Mouse (Mus musculus): ENCODE measurements around the gene Zfp790.

Gene Zfp790

GRCm38 (mm10) chr7:29815910-29816429 is at the start of gene Zfp790:
TSS of gene Zfp790 (plus strand) at chr7:29816114.
- DNase-seq (ENCODE audit: low read depth, low spot score), result peak; percentile 92

GRCm38 (mm10) chr7:29767058-29767686 is 48.7 kb upstream of the Zfp790 start:
- peak; percentile 88 for DNase-seq (ENCODE audit: low read depth, low spot score)

GRCm38 (mm10) chr7:29768090-29768900 is 47.6 kb upstream of the Zfp790 start, which contains the start of gene Zfp84:
TSS of gene Zfp84 (plus strand) at chr7:29768552.
- DNase-seq (ENCODE audit: low read depth, low spot score), result peak; percentile 96

- DNase-seq (ENCODE audit: low read depth, low spot score), result no peak
These were observed 46.9 kb upstream of the Zfp790 start for GRCm38 (mm10) chr7:29768980-29769379.

- peak; percentile 66 for DNase-seq (ENCODE audit: low read depth, low spot score)
These were observed 42.4 kb upstream of the Zfp790 start for GRCm38 (mm10) chr7:29773503-29773902.

GRCm38 (mm10) chr7:29774371-29774770 is 41.5 kb upstream of the Zfp790 start:
- DNase-seq (ENCODE audit: low read depth, low spot score), result no peak

- DNase-seq (ENCODE audit: low read depth, low spot score), result no peak
These were observed 39.3 kb upstream of the Zfp790 start for GRCm38 (mm10) chr7:29776568-29776967.

- no peak for DNase-seq (ENCODE audit: low read depth, low spot score)
These were observed 38.5 kb upstream of the Zfp790 start for GRCm38 (mm10) chr7:29777372-29777771.

- peak; percentile 90 for DNase-seq (ENCODE audit: low read depth, low spot score)
These were observed 31.9 kb upstream of the Zfp790 start, which contains the start of gene Zfp30 for GRCm38 (mm10) chr7:29783871-29784551. TSS of gene Zfp30 (plus strand) at chr7:29783998.

GRCm38 (mm10) chr7:29785023-29785422 is 30.9 kb upstream of the Zfp790 start:
- DNase-seq (ENCODE audit: low read depth, low spot score), result no peak

GRCm38 (mm10) chr7:29785888-29786287 is 30.0 kb upstream of the Zfp790 start:
- DNase-seq (ENCODE audit: low read depth, low spot score), result no peak

GRCm38 (mm10) chr7:29792906-29793305 is 23.0 kb upstream of the Zfp790 start:
- no peak for DNase-seq (ENCODE audit: low read depth, low spot score)

GRCm38 (mm10) chr7:29807046-29807445 is 8.9 kb upstream of the Zfp790 start:
- no peak for DNase-seq (ENCODE audit: low read depth, low spot score)

GRCm38 (mm10) chr7:29812244-29812643 is 3.7 kb upstream of the Zfp790 start:
- no peak for DNase-seq (ENCODE audit: low read depth, low spot score)

GRCm38 (mm10) chr7:29814381-29814780 is 1.5 kb upstream of the Zfp790 start:
- no peak for DNase-seq (ENCODE audit: low read depth, low spot score)

- peak; percentile 22 for DNase-seq (ENCODE audit: low read depth, low spot score)
These were observed 691 bp upstream of the Zfp790 start for GRCm38 (mm10) chr7:29815061-29815784.

- peak; percentile 84 for DNase-seq (ENCODE audit: low read depth, low spot score)
These were observed 2.8 kb downstream of the Zfp790 start for GRCm38 (mm10) chr7:29818619-29819254.

GRCm38 (mm10) chr7:29828001-29828400 is 12.1 kb downstream of the Zfp790 start:
- DNase-seq (ENCODE audit: low read depth, low spot score), result no peak

GRCm38 (mm10) chr7:29829804-29830203 is 13.9 kb downstream of the Zfp790 start:
- DNase-seq (ENCODE audit: low read depth, low spot score), result no peak

GRCm38 (mm10) chr7:29836816-29837215 is 20.9 kb downstream of the Zfp790 start:
- no peak for DNase-seq (ENCODE audit: low read depth, low spot score)

- peak; percentile 73 for DNase-seq (ENCODE audit: low read depth, low spot score)
These were observed 23.3 kb downstream of the Zfp790 start for GRCm38 (mm10) chr7:29839256-29839655.

All from A20 (cell line).